10 mouse cellular contexts compared by ENCODE assay signal in the genomic region with DNA sequence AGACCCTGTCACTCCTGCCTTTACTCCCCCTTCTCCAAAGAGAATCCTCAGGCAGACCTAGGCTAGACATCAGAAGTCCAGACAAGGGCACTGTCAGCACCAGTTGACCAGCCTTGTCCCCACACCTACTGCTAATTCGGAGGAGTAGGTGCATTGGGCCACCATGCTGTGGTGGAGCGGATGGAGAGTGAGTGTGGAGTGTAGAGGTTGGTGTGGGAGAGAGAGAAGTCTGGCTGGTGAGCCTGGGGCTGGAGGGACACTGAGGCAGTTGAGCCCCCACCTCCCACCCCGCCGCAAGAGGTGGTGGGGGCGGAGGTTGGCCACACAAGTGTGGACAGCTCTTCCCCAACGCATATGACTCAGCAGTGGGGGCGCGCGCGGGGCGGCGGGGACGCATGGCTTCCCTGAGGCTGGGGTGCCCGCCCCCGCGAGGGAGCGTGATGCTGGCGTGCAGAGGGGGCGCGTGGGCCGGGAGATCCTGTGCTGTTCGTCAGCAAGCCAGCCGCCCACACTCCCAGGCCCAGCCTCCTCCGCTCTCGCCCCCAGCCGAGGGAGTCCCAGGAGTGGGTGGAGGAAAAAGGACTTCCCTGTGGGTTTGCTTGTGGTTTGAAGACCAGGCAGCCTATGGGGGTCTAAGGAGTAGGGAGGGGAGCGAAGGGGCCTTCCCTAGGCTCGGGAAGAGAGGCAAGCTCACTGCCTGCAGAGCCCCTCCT. TPM values are rescaled to one million over a fixed set of nuclear protein-coding genes. Genes with fewer than 3 reads are reported as not detected.
DNase-seq lines count a peak whose midpoint lies in the region; ATAC-seq and TF ChIP-seq lines count a peak whose summit lies in the region.
"Had no signal": no experiment of that assay in that cellular context is flagged by ENCODE, and none has a peak within 500 bp of the region (broad histone marks: within the 10 kb centered on the region; RNA-seq: fewer than 3 reads in every experiment).

No protein-coding gene starts in this region.

- H3K9ac ChIP-seq in embryonic facial prominence, embryonic 12.5 days = no peak overlapping the region
- H3K9ac ChIP-seq in hindbrain, embryonic 11.5 days (ENCODE audit: low read depth, low read length) = no peak overlapping the region
- peak overlapping the region; percentile 27; the same call in 1 of the 2 replicates for H3K9ac ChIP-seq in midbrain, embryonic 16.5 days (ENCODE audit: low read depth, low read length)

- no peak for TF ChIP-seq POLR2A in kidney, adult 2 months (IDR thresholded peaks at IDR 0.05; ENCODE audit: low read depth, low read length)

- TF ChIP-seq CTCF in kidney, adult 2 months (conservative IDR thresholded peaks at IDR 0.05; ENCODE audit: insufficient read depth, insufficient read length, low read depth, low read length) = no peak

- DNase-seq in kidney, postnatal 4 days = peak; percentile 18 to 22
- no peak for DNase-seq in kidney, adult 2 months
- DNase-seq in hindbrain, embryonic 11.5 days (ENCODE audit: low spot score) = peak; percentile 4
- no peak for DNase-seq in cerebellum, postnatal 36 days
- no peak for DNase-seq in embryo, embryonic 11 days
- DNase-seq: cerebellum, adult 11-12 months; lung, postnatal 10 days had no signal

- ATAC-seq in embryonic facial prominence, embryonic 12.5 days (ENCODE audit: insufficient number of reproducible peaks, insufficient read depth, low FRiP score, low TSS enrichment) = 0 out of 2 replicates have a peak, but pooled peaks have one; percentile 31
- ATAC-seq in hindbrain, embryonic 11.5 days (ENCODE audit: low FRiP score) = peak; percentile 31; the same call in 1 of the 2 replicates
- peak; percentile 33 for ATAC-seq in midbrain, embryonic 16.5 days
- ATAC-seq in megakaryocyte-erythroid progenitor cell, adult 5-6 weeks (replicated peaks; ENCODE audit: low FRiP score, low TSS enrichment, poor library complexity, severe bottlenecking) = no peak

- no peaks in the 10 kb centered on the region for H3K4me1 ChIP-seq in kidney, adult 2 months (ENCODE audit: control insufficient read depth, insufficient read depth, low read length)
- H3K4me1 ChIP-seq in embryonic facial prominence, embryonic 12.5 days = peaks cover 6% of the 10 kb centered on the region; the same call in 1 of the 2 replicates
- 0 out of 2 replicates have a peak, but pooled peaks cover 3% of the 10 kb centered on the region for H3K4me1 ChIP-seq in hindbrain, embryonic 11.5 days (replicated peaks; ENCODE audit: control insufficient read depth, insufficient read depth, low read length)
- H3K4me1 ChIP-seq in midbrain, embryonic 16.5 days (ENCODE audit: control insufficient read depth, insufficient read depth, low read length) = peaks cover 25% of the 10 kb centered on the region

- H3K4me3 ChIP-seq in kidney, adult 2 months (ENCODE audit: insufficient read depth, low read depth, low read length) = no peak overlapping the region
- peak overlapping the region; percentile 6; the same call in 1 of the 2 replicates for H3K4me3 ChIP-seq in embryonic facial prominence, embryonic 12.5 days
- H3K4me3 ChIP-seq in hindbrain, embryonic 11.5 days (ENCODE audit: low read depth, low read length) = no peak overlapping the region
- no peak overlapping the region for H3K4me3 ChIP-seq in midbrain, embryonic 16.5 days (ENCODE audit: low read depth, low read length)

- no peaks in the 10 kb centered on the region for H3K27me3 ChIP-seq in kidney, adult 2 months (replicated peaks; ENCODE audit: control insufficient read depth, insufficient read depth, low read length)
- peaks cover 24% of the 10 kb centered on the region for H3K27me3 ChIP-seq in embryonic facial prominence, embryonic 12.5 days
- H3K27me3 ChIP-seq in hindbrain, embryonic 11.5 days (ENCODE audit: control insufficient read depth, insufficient read depth, low read length) = no peaks in the 10 kb centered on the region
- no peaks in the 10 kb centered on the region for H3K27me3 ChIP-seq in midbrain, embryonic 16.5 days (ENCODE audit: control insufficient read depth, insufficient read depth, low read depth, low read length)

- H3K36me3 ChIP-seq in kidney, adult 2 months (ENCODE audit: control insufficient read depth, insufficient read depth, low read length) = no peaks in the 10 kb centered on the region
- no peaks in the 10 kb centered on the region for H3K36me3 ChIP-seq in embryonic facial prominence, embryonic 12.5 days
- H3K36me3 ChIP-seq in hindbrain, embryonic 11.5 days (ENCODE audit: control insufficient read depth, insufficient read depth, low read length) = no peaks in the 10 kb centered on the region
- H3K36me3 ChIP-seq in midbrain, embryonic 16.5 days (ENCODE audit: control insufficient read depth, insufficient read depth, low read length) = no peaks in the 10 kb centered on the region

- no peaks in the 10 kb centered on the region for H3K9me3 ChIP-seq in embryonic facial prominence, embryonic 12.5 days
- no peaks in the 10 kb centered on the region for H3K9me3 ChIP-seq in hindbrain, embryonic 11.5 days (ENCODE audit: control insufficient read depth, low read length)
- no peaks in the 10 kb centered on the region for H3K9me3 ChIP-seq in midbrain, embryonic 16.5 days (replicated peaks; ENCODE audit: control insufficient read depth, low read length, poor library complexity, severe bottlenecking)

- peak overlapping the region; percentile 47 for H3K4me2 ChIP-seq in embryonic facial prominence, embryonic 12.5 days (replicated peaks)
- no peak overlapping the region; the same call in 1 of the 2 replicates for H3K4me2 ChIP-seq in hindbrain, embryonic 11.5 days (replicated peaks; ENCODE audit: low read depth, low read length)
- H3K4me2 ChIP-seq in midbrain, embryonic 16.5 days (ENCODE audit: low read length) = peak overlapping the region; percentile 41

- WGBS in kidney, adult 2 months = 9% methylated on average over 28 of the region's 28 CpGs
- 6% methylated on average over 22 of the region's 28 CpGs for WGBS in embryonic facial prominence, embryonic 12.5 days
- WGBS in hindbrain, embryonic 11.5 days = 6% methylated on average over 27 of the region's 28 CpGs
- 7% methylated on average over 28 of the region's 28 CpGs for WGBS in midbrain, embryonic 16.5 days

- H3K27ac ChIP-seq in kidney, adult 2 months (ENCODE audit: insufficient read depth, low read depth, low read length) = no peak overlapping the region
- H3K27ac ChIP-seq in embryonic facial prominence, embryonic 12.5 days = no peak overlapping the region
- no peak overlapping the region for H3K27ac ChIP-seq in hindbrain, embryonic 11.5 days (ENCODE audit: low read depth, low read length)
- H3K27ac ChIP-seq in midbrain, embryonic 16.5 days (ENCODE audit: low read length) = no peak overlapping the region

RNA-seq across cellular contexts. Expression of a gene that starts 10.7 kb away (rescaled TPM):
- polyA plus RNA-seq in kidney, adult 2 months (2012; rRNA removed) = 0.11 and 0.20 TPM in 2 replicates
- polyA plus RNA-seq in embryonic facial prominence, embryonic 12.5 days (2016; fragmentation: Nextera tagmentation; extraction: Ambion mirVana) = 0.19 and 0.28 TPM in 2 replicates
- 1.8 and 2.5 TPM in 2 replicates for polyA plus RNA-seq in hindbrain, embryonic 11.5 days (2014; fragmentation: Nextera tagmentation; extraction: Ambion mirVana)
- polyA plus RNA-seq in midbrain, embryonic 16.5 days (2015; fragmentation: Nextera tagmentation; extraction: Ambion mirVana) = 10.2 and 11.0 TPM in 2 replicates
- total RNA-seq in megakaryocyte-erythroid progenitor cell, adult 5-6 weeks (2014; fragmentation: Nextera tagmentation) = not detected in 2 replicates
- total RNA-seq in megakaryocyte-erythroid progenitor cell, adult 5-6 weeks (2017) = not detected in 2 replicates

Comparison
In these comparisons a context has a peak if more than half of its experiments do, and no peak if none do; other contexts are left out.
1. DNase-seq: peak in kidney, postnatal 4 days (2 of 2) and hindbrain, embryonic 11.5 days (single experiment); none in kidney, adult 2 months (single experiment), cerebellum, postnatal 36 days (0 of 2) and embryo, embryonic 11 days (single experiment).